Mouse (Mus musculus): Measurements from ENCODE around the gene Myl10.

- TF ChIP-seq GABPA (IDR thresholded peaks at IDR 0.05; ENCODE audit: insufficient replicate concordance, low read depth, low read length) (no peak), EP300 (IDR thresholded peaks at IDR 0.05; ENCODE audit: low read length) (no peak), CTCF (conservative IDR thresholded peaks at IDR 0.05 in 1 of 2, IDR thresholded peaks at IDR 0.05 in 1 of 2; ENCODE audit: low read depth in 2 of 2, low read length in 2 of 2) (peak; percentile 29 to 83; a peak in 3 of 4 replicates)
These were observed 13.9 kb downstream of the Myl10 start for GRCm38 (mm10) chr5:136706803-136707202.
